Mouse (Mus musculus): ENCODE data around the gene Psmc3. TPM values are rescaled to one million over a fixed set of nuclear protein-coding genes. Genes with fewer than 3 reads are reported as not detected.
"Not testable (repeated sequence)": the region's sequence is repeated elsewhere in the genome, so short reads cannot be mapped to it uniquely, and the experiment has no call there.

Gene Psmc3
- polyA plus RNA-seq (2015; fragmentation: Nextera tagmentation; extraction: Ambion mirVana): 302 and 307 TPM in 2 replicates

DNA sequence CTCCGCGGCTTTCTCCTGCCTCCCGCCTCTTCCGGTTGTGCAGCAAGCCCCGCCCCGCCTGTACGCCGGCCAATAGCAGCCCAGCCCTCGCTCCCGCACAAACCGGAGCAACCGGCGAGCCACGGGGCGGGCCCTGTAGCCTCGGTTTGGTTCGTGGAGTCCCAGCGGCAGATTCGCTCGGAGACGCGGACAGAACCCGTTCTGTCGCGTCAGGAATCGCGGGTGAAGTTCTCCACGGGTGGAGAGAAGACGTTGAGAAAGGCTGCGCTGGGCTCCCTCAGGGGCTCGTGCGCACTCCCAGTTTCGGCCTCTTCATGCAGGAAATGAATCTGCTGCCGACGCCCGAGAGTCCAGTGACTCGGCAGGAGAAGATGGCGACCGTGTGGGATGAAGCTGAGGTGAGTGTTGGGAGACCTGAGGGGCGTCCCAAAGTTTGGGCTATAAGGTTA, at the start of gene Psmc3:
TSS of gene Psmc3 (plus strand) at position 76 of the 449 bp plus-strand sequence.
- DNase-seq (ENCODE audit: low spot score): peak; percentile 94

DNA sequence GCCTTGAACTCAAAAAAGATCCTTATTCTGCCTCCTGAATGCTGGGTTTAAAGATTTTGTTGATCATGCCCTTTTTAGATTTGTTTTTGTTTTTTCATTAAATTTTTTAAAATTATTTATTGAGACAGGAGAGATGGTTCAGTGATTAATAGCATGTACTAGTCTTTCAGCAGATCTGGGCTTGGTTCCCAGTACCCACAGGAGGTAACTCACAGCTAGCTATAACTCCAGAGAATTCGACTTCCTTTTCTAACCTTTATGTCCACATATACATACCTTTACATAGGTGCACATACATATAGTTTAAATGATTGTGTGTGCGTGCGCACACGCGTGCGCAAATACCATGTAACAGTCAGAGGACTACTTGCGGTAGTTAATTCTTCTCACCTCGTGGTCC, 45.3 kb upstream of the Psmc3 start:
- no peak for DNase-seq (ENCODE audit: low spot score)

DNA sequence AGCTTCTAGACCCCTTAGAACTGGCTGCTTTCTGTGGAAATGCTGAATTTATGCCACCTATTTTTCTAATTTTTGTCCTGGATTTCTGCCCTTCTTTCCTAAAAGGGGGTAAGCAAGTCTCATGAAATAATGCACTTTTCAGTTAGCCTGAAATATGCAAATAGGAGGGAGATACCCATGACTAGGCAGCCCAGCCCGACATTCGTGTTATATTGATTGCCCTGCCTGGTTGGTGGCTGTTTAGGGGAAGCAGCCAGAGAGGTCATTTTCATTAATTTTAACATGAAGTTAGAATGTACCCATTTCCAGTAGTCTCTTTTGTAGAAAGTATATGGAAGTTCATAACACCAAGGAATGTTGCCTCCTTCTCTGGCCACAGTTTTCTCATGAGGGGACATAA, 39.9 kb upstream of the Psmc3 start:
- DNase-seq (ENCODE audit: low spot score): no peak

DNA sequence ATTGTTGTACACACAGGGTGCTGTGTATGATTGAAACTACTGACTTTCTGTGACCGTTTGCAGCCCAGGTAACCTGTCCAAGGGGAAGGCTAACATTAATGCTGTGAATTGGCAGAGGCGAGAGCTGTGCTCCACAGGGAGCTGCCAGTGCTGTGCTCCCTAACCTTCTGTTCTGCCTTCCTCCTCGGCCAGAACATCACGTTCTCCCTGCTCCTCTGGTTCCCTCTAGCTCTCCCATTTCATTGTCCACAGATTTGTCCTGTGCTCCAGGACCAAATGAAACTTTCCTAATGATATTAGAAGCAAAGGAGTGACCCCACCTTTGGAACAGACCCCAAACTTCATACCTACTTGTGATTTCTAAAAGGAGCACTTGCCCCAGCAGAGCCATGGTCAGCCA, 38.4 kb upstream of the Psmc3 start:
- no peak for DNase-seq (ENCODE audit: low spot score)

DNA sequence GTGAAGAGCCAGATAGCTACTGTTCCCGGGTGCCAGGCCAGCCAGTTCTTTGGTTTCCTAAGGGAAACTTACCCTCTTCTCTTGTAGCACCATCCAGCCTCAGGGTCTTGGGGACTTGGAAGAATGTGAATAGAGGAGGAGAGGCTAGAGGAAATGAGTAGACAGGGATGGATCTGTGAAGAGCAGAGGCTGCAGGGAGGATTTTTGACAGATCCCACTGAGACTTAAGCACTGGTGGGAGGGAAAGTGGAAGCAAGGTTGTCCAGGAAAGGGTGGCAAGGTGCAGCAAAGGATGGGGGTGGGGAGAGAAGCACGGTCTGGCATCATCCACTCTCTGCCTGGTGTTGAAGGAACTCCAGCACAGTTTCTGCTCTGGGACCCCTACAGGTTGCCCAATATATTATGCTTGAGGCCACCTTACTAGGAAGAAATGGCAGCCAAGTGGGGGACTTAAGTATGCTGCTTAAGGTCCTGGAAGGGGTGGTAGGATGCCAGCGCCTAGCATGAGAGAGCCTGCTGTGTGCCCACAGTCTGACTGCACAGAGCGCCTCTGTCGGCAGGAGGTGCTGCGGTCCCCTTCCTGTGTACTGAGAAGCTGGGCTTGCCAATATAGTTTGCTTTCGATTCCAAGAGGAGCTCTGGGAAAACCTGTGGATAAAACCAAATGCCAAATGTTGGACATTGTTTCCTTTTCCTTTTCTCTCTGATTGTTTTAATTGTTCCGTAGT, 35.6 kb upstream of the Psmc3 start:
- no peak for DNase-seq (ENCODE audit: low spot score)

DNA sequence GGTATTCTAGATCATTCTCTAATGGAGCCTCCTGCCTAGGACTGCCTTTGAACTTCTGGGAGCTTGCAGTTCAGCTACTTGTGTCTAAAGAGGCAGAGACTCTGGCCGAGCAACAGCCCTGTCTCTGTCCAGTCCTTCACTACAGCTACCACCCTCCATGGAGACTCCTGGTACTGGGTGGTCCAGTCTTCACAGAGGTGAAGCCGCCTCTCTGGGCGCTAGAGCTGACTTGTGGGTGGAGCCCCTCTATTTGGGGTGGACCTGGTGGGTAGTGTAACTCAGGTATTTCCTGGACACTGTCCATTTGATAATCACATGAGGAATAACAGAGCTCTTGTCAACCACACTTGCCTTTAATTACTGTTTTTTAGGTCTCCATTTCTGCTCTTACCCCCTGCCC, 33.9 kb upstream of the Psmc3 start:
- DNase-seq (ENCODE audit: low spot score): no peak

DNA sequence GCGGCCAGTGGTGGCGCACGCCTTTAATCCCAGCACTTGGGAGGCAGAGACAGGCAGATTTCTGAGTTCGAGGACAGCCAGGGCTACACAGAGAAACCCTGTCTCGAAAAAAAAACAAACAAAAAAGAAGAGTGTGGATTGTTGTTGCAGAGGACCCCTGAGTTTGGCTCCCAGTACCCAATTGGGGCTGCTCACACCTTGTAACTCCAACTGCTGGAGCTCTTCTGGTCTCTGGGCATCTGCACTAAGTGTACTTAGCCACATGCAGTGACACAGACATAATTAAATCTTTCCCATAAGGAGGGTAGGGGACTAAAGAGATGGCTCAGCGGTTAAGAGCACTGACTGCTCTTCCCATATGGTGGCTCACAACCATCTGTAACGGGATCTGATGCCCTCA, 31.5 kb upstream of the Psmc3 start:
- not testable (repeated sequence) for DNase-seq (ENCODE audit: low spot score)

DNA sequence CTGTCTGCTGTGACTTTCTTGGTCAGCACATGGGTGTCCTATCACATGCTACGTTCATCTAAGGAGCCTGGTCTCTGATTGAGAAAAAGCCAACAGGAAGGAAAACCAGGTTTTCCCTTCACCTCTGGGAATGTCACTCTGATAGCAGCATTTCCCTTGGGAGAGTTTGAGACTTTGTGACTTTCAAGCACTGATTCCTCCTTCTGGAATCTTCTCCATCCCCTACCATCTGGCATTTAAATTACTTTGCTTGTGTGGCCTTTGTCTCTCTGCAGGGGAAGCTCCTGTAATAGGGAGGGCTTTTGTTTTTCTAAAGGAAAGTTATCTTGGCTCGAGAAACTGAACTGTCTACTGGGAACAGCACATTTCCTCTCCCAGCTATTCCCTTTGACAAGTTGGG, 30.7 kb upstream of the Psmc3 start:
- no peak for DNase-seq (ENCODE audit: low spot score)

DNA sequence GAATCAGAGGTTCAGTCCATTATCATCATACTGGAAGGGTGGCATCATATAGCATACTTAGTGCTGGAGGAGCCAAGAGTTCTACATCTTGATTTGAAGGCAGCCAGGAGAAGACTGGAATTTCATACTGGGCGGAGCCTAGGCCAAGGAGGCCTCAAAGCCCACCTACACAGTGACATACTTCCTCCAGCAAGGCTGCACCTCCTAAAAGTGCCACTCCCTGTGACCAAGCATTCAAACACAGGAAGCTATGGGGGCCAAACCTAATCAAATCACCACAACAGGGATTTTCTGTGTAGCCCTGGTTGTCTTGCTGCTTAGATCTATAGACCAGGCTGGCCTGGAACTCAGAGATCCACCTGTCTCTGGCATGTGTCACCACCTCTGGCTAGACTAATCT, 29.9 kb upstream of the Psmc3 start:
- no peak for DNase-seq (ENCODE audit: low spot score)

DNA sequence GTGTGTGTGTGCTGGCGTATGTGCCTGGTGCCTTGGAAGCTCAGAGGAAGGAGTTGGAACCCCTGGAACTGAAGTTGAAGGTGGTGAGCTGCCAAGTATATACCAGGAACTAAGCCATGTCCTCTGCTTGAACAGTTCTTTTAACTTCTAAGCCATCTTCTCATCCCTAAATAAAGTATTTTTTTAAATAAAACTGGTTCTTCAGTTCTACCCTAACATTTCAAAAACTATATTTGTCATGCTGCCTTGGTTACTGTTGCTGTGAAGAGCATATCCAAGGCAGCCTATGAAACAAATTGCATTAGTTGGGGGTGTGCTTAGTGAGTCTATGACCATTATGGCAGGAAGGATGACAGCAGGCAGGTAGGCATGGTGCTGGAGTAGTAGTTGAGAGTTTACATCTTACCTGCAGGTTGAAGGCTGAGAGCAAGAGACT, 28.7 kb upstream of the Psmc3 start:
- DNase-seq (ENCODE audit: low spot score): no peak

DNA sequence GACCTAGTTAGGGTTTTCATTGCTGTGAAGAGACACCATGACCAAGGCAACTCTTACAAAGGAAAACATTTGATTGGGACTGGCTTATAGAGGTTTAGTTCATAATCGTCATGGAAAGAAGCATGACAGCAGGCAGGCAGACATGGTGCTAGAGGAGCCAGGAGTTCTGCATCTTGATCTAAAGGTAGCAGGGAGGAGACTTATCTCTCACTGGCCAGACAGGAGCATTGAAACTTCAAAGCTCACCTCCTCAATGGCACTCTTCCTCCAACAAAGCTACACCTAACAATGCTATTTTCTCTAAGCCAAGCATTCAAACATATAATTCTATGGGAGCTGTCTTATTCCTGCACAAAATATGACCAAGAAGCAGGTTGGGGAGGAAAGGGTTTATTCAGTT, 27.3 kb upstream of the Psmc3 start:
- no peak for DNase-seq (ENCODE audit: low spot score)

DNA sequence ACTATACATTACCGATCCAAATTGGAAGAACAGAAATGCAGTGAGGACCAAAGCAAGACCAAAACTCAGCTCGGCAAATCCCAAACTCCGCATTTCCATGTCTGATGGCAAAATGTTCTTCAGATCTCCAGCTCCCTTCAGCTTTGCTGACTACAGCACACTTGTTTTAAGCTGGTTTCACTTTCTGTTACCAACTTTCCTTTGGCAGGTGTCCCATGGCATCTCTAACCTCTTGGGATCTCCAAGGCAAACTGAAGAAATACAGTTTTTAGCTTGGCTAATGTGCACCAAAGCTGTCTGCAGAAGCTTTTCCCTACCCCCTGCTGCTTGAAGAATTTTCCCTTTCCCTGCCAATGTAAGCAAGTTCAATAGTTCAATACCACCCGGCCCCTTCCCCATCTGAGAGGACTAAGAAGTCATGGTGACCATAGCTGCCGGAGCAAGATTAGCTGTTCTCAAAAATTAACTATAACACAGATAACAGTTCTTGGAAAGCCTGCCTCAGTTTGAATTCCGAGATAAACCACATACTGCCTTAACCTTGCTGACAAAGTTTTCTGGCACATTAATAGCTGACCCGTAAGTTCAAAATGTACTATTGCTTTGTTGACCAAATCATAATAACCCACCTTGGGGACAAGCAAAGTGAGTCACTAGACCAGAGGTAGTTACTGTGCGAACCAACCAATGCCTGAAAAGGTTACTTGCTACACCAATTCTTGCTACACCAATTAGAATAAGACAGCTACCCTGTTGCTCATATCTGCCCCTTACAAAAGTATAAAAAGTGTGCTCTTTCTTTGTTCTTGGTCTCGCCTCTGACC, 26.2 kb upstream of the Psmc3 start:
- no peak for DNase-seq (ENCODE audit: low spot score)

DNA sequence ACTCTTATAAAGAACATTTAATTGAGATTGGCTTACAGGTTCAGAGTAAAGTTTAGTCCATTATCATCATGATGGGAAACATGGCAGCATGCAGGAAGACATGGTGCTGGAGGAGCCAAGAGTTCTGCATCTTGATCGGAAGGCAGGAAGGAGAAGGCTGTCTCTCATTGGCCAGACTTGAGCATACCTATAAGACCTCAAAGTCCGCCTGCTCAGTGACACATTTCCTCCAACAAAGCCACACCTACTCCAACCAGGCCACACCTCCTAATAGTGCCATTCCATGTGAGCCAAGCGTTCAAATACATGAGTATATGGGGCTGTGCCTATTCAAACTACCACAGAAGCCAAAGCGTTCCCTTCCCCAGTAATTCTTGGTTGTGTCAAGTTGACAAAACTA, 22.6 kb upstream of the Psmc3 start:
- no peak for DNase-seq (ENCODE audit: low spot score)

DNA sequence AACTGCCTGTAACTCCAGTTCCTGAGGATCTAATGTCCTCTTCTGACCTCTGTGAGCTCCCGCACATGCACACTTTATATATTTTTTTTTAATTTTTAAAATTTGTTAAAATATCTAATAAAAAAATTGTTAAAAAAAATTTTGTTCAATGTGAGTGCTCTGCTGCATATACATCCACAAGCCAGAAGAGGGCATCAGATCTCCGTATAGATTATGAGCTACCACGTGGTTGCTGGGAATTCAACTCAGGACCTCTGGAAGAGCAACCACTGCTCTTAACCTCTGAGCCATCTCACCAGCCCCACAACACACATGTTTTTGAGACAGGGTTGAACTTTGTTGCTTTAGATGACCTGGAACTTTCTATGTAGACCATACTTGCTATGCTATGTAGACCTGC, 20.8 kb upstream of the Psmc3 start:
- DNase-seq (ENCODE audit: low spot score): peak; percentile 41

DNA sequence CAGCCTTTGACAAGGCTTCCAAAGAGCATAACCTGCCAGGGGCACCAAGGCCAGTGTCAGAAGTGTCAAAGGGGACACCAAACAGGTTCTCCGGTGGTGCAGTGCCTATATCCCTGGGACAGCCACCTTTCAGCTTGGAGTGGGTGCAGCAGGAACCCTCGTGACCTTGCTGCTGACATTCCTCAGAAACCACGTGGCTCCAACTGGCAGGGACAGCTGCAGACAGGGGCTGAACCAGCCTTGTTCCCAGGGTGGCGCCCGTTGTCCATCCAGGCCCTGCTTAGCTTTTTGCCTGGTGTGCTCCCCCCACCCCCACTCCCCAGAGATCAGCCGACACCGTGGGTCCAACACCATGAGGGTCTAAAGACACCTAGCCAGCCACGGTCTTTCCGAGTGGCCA, 18.4 kb upstream of the Psmc3 start, which contains the start of gene Rapsn:
TSS of gene Rapsn (plus strand) at position 236 of the 400 bp plus-strand sequence.
- DNase-seq (ENCODE audit: low spot score): no peak

DNA sequence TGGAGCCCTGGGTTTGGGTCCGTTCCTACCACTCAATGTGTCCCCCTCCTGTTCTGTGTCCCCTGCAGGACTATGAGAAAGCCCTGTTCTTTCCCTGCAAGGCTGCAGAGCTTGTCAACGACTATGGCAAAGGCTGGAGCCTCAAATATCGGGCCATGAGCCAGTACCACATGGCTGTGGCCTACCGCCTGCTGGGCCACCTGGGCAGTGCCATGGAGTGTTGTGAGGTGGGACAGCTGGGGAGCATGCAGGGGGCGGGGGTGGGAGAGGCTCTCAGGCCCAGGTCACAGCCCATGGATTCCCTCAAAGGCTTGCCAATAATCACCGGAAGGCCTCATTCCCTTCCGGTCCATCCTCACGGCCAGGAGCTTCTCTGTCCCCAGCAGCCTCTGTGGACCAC, 12.0 kb upstream of the Psmc3 start:
- DNase-seq (ENCODE audit: low spot score): no peak

DNA sequence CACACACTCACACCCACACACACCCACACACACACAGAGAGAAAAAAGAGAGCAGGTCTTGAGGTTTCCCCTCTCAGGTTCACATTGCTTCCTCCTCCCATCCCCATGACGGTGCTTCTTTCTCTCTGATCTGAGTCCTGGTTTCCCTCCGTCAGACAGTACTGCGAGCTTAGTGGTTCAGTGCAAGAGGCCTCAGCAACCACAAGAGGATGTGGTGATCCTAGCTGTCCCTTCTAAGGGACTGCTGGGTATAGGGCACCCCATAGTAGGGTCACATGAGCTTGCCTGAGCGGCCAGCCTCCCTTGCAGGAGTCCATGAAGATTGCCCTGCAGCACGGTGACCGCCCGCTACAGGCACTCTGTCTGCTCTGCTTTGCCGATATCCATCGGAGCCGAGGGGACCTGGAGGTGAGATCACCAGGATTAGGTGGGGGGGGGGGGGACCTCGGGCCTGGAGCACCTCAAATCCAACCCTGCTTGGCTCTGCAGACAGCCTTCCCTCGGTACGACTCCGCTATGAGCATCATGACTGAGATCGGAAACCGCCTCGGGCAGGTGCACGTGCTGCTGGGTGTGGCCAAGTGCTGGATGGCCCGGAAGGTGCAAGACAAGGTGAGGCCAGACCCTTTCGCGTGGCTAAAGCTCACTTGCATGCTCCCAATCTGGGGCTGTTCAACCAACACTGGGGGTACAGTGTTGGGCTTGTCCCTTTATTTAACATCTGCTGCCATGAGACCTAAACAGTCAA, 11.0 kb upstream of the Psmc3 start:
- DNase-seq (ENCODE audit: low spot score): peak; percentile 79

DNA sequence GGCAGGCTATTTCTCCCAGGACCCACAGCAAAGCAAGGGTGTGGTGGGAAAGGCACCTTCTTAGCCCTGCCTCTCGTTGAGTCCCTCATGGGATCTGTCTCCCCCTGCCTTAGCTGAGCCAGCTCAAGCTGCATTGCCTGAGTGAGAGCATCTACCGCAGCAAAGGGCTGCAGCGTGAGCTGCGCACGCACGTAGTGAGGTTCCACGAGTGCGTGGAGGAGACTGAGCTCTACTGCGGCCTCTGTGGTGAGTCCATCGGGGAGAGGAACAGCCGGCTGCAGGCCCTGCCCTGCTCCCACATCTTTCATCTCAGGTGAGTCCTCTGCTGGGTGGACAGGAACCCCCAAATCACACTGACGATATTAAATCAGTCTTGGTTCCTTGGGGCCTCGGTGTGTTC, 9.1 kb upstream of the Psmc3 start:
- DNase-seq (ENCODE audit: low spot score): no peak

DNA sequence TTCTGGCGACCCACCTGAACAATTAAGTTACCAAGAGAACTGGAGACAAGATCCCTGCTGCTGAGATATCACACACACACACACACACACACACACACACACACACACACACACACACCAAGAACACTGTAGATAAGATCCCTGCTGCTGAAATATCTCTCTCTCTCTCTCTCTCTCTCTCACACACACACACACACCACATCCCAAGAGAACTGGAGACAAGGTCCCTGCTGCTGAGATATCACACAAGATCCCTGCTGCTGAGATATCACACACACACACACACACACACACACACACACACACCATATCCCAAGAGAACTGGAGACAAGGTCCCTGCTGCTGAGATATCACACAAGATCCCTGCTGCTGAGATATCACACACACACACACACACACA, 8.0 kb upstream of the Psmc3 start:
- not testable (repeated sequence) for DNase-seq (ENCODE audit: low spot score)

DNA sequence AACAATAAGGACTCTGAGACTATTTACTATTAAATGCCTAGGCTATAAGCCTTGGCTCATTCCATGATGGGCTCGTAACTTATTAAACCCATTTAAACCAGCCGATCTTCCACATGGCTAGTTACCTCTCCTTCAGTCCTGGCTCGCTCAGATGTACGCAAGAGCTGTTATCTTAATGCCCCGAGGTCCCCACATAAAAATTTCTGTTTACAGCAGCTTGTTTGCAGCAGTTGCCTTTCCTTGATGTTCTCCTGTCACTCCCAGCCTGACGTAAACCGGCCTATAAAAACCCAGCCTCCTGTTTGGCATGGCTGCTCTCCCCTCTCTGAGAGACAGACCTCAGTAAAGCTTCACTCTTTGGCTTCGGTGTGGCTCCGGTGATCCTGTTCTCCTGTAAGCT, 6.5 kb upstream of the Psmc3 start:
- DNase-seq (ENCODE audit: low spot score): no peak

DNA sequence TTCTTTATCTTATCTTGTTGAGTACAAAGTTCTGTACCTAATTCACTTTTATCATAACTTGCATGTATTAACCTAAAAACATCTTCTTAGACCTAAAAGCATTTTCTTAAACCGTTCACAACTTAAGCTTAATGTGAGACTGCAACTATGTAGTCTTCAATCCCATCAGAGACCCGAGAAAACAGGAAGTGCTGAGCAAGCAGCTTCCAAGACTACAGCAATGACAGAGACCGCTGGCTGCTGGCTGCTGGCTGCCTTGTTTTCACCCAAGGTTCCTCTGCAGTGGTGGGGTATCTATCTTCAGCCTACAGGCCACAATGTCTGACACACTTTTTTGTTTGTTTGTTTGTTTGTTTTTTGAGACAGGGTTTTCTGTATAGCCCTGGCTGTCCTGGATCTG, 1.9 kb upstream of the Psmc3 start:
- DNase-seq (ENCODE audit: low spot score): no peak

DNA sequence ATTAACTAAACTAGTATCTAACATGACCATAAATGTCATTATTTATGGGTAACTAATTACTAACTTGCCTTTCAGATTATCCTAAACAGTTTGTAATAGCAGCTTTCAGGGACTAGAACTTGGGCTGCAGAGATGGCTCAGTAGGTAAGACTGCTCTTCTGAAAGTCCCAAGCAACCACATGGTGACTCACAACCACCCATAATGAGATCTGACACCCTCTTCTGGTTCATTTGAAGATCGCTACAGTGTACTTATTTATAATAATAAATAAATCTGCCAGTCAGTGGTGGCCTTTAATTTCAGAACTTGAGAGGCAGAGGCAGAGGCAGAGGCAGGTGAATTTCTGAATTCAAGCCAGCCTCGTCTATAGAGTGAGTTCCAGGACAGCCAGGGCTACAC, 1.1 kb upstream of the Psmc3 start:
- no peak for DNase-seq (ENCODE audit: low spot score)

All from thymus, postnatal 0 days (tissue).